Mouse (Mus musculus) splenic B cell, adult 2 months (primary cell): ENCODE measurements around the gene Hmgb2.

Experiments used
- DNase-seq: peaks from one replicate; pipeline ENCODE4 v3.0.0-alpha.2; 2011; ENCODE audit warnings: low read depth, low spot score
- H3K27me3 ChIP-seq: 2 replicates; pipeline ENCODE4 v1.6.1; 2012; ENCODE audit warnings: mild to moderate bottlenecking, low read length, moderate library complexity, mixed read lengths; ENCODE audit not compliant: control insufficient read depth, poor library complexity, insufficient read depth, severe bottlenecking
- H3K36me3 ChIP-seq: 2 replicates; pipeline ENCODE4 v1.6.1; 2012; ENCODE audit warnings: mild to moderate bottlenecking, low read length, moderate library complexity, mixed read lengths; ENCODE audit not compliant: control insufficient read depth, poor library complexity, insufficient read depth, severe bottlenecking

Gene Hmgb2

GRCm38 (mm10) chr8:57511316-57512118, at the start of gene Hmgb2:
Gene Hmgb2, plus strand, starts transcription at chr8:57511907.
- H3K27me3 ChIP-seq = no peaks in the 10 kb centered on the region
- no peaks in the 10 kb centered on the region for H3K36me3 ChIP-seq
- peak; percentile 99 for DNase-seq

DNA sequence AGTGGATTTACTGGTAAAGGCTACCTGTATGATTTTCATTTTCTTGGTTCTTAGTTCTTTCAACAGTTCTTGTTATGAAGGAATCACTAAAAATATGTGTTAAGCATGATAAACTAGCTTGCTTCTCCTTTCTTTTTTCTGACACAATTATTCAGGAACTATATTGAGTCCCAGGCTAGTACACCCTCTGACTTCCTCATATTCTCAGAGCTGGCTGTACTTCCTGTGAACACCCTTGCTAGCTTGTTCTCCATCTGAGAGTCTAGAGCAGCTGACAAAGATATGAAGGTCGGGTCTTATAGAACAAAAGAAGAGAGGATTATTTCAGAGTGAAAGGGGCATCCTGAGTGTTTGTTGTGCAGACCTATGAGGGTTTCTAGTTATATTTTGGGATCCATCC, 48.9 kb upstream of the Hmgb2 start:
- peak; percentile 5 for DNase-seq
- no peaks in the 10 kb centered on the region for H3K36me3 ChIP-seq
- H3K27me3 ChIP-seq = no peaks in the 10 kb centered on the region

DNA sequence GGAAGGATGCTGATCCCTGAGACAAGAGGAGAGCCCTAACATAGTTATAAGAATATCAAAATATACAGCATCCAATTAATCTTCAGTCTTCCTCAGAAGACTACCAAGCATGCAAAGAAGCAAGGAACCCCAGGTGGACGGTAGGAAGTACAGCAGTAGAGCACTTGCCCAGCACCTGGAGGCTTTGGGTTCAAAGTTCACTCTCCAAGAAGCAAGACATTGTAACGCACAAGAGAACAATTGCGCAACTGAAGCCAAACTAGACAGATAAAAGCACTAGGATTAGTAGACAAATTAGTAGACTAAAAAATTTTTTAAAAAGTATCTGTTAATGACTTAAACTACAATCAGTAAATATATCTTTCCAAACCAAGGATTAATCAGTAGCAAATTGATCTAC, 48.0 kb upstream of the Hmgb2 start:
- no peaks in the 10 kb centered on the region for H3K27me3 ChIP-seq
- H3K36me3 ChIP-seq = no peaks in the 10 kb centered on the region
- no peak for DNase-seq

DNA sequence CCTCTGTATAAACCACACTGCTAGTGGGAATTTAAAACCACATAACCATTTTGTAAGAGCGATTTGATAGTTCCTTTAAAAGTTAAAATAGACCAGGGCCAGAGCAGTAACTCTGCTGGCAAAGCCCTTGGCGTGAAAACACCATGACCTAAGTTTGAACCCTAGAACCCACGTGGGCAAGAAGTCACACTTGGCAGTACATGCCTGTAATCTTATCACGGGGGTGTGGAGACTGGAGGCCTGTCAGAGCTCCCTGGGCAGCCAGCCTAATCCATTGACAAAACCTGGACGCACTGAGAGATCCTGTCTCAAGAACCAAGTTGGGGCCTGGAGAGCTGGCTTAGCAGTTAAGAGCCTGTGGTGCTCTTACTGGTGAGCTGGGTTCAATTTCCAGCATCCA, 43.1 kb upstream of the Hmgb2 start:
- Histone ChIP-seq H3K27me3 (no peaks in the 10 kb centered on the region), H3K36me3 (no peaks in the 10 kb centered on the region)
- DNase-seq = no peak

- no peaks in the 10 kb centered on the region for H3K27me3 ChIP-seq
- H3K36me3 ChIP-seq = no peaks in the 10 kb centered on the region
- no peak for DNase-seq
Observed at GRCm38 (mm10) chr8:57470863-57471262, 40.8 kb upstream of the Hmgb2 start.

GRCm38 (mm10) chr8:57473751-57474150, 38.0 kb upstream of the Hmgb2 start:
- DNase-seq = no peak
- H3K27me3 ChIP-seq = no peaks in the 10 kb centered on the region

DNA sequence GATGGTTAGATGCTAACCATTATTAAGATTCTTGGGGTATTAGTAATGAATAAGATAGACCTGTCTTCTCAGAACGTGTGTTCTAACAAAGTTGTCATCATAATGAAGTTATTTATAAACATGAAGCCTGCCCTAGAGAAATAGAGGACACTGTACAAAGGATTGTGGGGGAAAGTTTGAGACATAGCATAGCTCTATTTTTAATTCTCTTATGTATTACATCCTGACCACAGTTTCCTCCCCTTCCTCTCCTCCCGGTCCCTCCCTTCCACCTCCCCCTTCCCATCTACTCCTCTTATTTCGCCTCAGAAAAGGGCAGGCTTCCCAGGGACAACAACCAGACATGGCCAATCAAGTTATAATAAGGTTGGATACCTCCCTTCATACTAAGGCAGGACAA, 33.3 kb upstream of the Hmgb2 start:
- DNase-seq = no peak
- Histone ChIP-seq H3K36me3 (no peaks in the 10 kb centered on the region), H3K27me3 (no peaks in the 10 kb centered on the region)

More at GRCm38 (mm10) chr8:57473751-57474150, 38.0 kb upstream of the Hmgb2 start:
- no peaks in the 10 kb centered on the region for H3K36me3 ChIP-seq

DNA sequence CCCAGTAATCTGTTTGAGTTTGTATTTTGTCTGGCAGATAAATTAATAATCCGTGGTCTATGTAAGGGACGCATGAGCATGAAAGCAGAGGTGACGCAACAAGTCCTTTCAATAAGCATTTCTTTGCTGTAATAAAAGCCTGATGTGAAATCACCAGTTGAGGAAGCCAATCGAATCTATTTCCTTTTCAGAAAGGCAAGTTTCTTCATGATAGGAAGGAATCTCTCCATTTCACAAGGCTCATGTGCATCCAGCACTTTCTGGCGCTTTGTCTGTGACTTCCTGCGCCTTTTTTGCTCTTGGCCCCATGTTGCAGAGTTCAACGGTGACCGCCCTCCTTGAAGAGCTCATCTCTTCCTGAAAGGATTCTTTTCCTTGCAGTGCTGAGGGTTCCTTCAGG, 32.0 kb upstream of the Hmgb2 start:
- no peaks in the 10 kb centered on the region for H3K27me3 ChIP-seq
- no peak for DNase-seq

GRCm38 (mm10) chr8:57480606-57481005, 31.1 kb upstream of the Hmgb2 start:
- Histone ChIP-seq H3K27me3 (no peaks in the 10 kb centered on the region), H3K36me3 (no peaks in the 10 kb centered on the region)
- DNase-seq = no peak

More for the DNA sequence above, 32.0 kb upstream of the Hmgb2 start:
- H3K36me3 ChIP-seq = no peaks in the 10 kb centered on the region

GRCm38 (mm10) chr8:57486491-57487440, 24.9 kb upstream of the Hmgb2 start:
- no peaks in the 10 kb centered on the region for H3K27me3 ChIP-seq
- no peaks in the 10 kb centered on the region for H3K36me3 ChIP-seq
- peak; percentile 22 for DNase-seq

DNA sequence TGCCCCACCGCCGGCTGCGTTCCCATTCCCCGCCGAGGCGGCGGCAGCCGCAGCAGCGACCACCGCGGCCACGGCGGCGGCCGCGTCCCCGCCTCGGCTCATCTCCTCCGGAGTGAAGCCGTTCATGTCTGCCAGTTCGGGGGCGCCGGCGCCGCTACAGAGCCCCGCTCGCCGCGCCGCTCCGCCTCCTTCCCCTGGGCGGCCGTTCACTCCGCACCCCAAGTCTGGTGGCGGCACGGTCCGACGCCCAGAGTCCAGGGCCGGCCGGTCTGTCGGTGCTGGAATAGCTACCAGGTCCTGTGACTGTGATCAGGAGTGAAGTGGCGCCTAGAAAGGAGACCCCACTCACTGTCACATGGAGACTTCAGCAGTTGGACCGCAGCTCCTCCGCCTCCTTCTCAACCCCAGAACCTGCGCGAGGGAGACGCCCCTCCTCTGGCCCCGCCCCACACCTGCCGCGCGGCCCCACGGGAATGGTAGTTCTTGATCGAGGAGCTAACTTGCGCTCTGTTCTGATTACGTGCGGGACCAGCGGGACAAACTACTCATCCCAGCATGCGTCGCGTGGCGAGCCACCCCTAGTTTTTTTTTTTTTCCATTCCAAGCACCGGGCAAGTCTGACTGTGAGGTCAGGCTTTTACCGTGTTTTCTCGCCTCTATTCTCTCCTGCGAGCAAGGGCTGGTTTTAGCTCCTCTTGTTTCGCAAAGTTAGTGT, 24.1 kb upstream of the Hmgb2 start, which contains the start of gene Sap30:
Gene Sap30, minus strand, starts transcription at position 420 of the 715 bp plus-strand sequence.
- peak; percentile 98 for DNase-seq
- Histone ChIP-seq H3K36me3 (no peaks in the 10 kb centered on the region), H3K27me3 (no peaks in the 10 kb centered on the region)

DNA sequence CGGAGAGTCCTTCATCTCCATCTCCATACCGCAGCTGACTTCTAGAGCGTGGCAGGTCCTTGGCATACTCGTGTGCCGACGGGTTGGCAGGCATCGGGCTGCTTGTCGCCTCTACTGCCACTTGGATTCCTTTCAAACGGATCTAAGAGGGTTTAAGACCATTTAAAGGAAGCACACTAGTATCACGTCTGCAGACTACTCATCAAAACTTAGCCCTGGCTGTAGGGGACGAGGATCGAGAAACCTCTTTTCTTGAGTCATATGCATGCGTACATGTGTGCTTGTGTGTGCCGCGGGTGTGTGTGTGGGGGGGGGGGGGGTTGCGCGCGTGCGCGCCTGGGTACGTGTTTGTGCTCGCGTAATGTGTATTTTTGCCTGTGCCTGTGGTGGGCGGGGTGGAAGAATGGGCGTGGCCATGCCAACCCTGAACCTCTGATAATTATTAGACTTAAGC, 23.4 kb upstream of the Hmgb2 start:
- Histone ChIP-seq H3K36me3 (no peaks in the 10 kb centered on the region), H3K27me3 (no peaks in the 10 kb centered on the region)
- peak; percentile 86 for DNase-seq

- H3K36me3 ChIP-seq = no peaks in the 10 kb centered on the region
- no peak for DNase-seq
- H3K27me3 ChIP-seq = no peaks in the 10 kb centered on the region
Observed at GRCm38 (mm10) chr8:57489366-57489765, 22.3 kb upstream of the Hmgb2 start.

DNA sequence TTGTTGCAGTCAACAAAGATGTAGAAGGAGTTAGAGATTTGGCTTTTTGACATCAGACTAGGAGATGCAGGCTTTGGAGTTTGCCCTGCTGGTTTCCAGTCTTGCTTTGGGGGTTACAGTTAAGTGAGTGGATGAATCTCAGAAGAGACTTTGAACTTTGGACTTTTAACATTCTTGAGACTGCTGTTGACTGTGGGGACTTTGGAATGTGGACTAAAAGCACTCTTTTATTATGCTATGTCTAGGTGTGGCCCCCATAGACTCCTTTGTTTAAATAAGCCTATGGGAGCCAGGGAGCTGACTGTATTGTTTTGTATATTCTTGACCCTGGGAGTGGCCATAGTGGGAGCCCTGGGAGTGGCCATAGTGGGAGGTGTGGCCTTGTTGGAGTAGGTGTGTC, 21.8 kb upstream of the Hmgb2 start:
- Histone ChIP-seq H3K27me3 (no peaks in the 10 kb centered on the region), H3K36me3 (no peaks in the 10 kb centered on the region)
- DNase-seq = no peak
